Comparison of ENCODE assay signal across 26 mouse cellular contexts in genomic region chr3:130387156-130387555, GRCm38 (mm10).
"Had no signal": no experiment of that assay in that cellular context is flagged by ENCODE, and none has a peak within 500 bp of the region (broad histone marks: within the 10 kb centered on the region; RNA-seq: fewer than 3 reads in every experiment).

No protein-coding gene starts in this region.

- H3K4me1 ChIP-seq: hindbrain, embryonic 13.5 days; hindbrain, embryonic 15.5 days; limb, embryonic 15.5 days had no signal

- H3K9me3 ChIP-seq: heart, embryonic 13.5 days; heart, embryonic 15.5 days; hindbrain, embryonic 13.5 days; hindbrain, embryonic 15.5 days; kidney, embryonic 15.5 days; limb, embryonic 13.5 days; limb, embryonic 15.5 days had no signal

- H3K36me3 ChIP-seq: heart, embryonic 13.5 days; heart, embryonic 15.5 days; hindbrain, embryonic 13.5 days; hindbrain, embryonic 15.5 days; kidney, embryonic 15.5 days; limb, embryonic 13.5 days; limb, embryonic 15.5 days had no signal

- H3K4me3 ChIP-seq: gastrocnemius, adult 2 months; heart, embryonic 13.5 days; heart, embryonic 15.5 days; hindbrain, embryonic 13.5 days; hindbrain, embryonic 15.5 days; kidney, embryonic 15.5 days; limb, embryonic 13.5 days; limb, embryonic 15.5 days had no signal

- ATAC-seq: forebrain, embryonic 16.5 days; hindbrain, postnatal 0 days; intestine, embryonic 16.5 days had no signal

- H3K9ac ChIP-seq: heart, embryonic 13.5 days; heart, embryonic 15.5 days; hindbrain, embryonic 13.5 days; hindbrain, embryonic 15.5 days; kidney, embryonic 15.5 days; limb, embryonic 13.5 days; limb, embryonic 15.5 days had no signal

- DNase-seq: gastrocnemius, adult 2 months; gastrocnemius, postnatal 10 days; gastrocnemius, postnatal 25 days; heart, adult 18-20 months; heart, postnatal 14 days; heart, postnatal 36 days; kidney, adult 11 months; kidney, adult 2 months; kidney, adult 9 months; kidney, postnatal 14 days; kidney, postnatal 36 days; layer of hippocampus, adult 9-11 months; layer of hippocampus, postnatal 36 days; left cerebral cortex, postnatal 4 days had no signal

- H3K27me3 ChIP-seq: hindbrain, embryonic 13.5 days; hindbrain, embryonic 15.5 days; kidney, embryonic 15.5 days; limb, embryonic 13.5 days; limb, embryonic 15.5 days had no signal

- H3K4me2 ChIP-seq: heart, embryonic 11.5 days; heart, embryonic 13.5 days; heart, embryonic 15.5 days; hindbrain, embryonic 13.5 days; hindbrain, embryonic 15.5 days; kidney, embryonic 15.5 days; limb, embryonic 13.5 days; limb, embryonic 15.5 days had no signal

- H3K27ac ChIP-seq: gastrocnemius, adult 2 months; heart, embryonic 13.5 days; heart, embryonic 15.5 days; hindbrain, embryonic 13.5 days; hindbrain, embryonic 15.5 days; hindbrain, postnatal 0 days; kidney, embryonic 15.5 days; kidney, postnatal 0 days; limb, embryonic 13.5 days; limb, embryonic 15.5 days had no signal
